Mouse (Mus musculus): Measurements from ENCODE around the gene Plekhm3.

- TF ChIP-seq CTCF (IDR thresholded peaks at IDR 0.05; ENCODE audit: control insufficient read depth, insufficient read depth, low read length) (no peak), POLR2A (IDR thresholded peaks at IDR 0.05; ENCODE audit: borderline replicate concordance, control insufficient read depth, low read depth, low read length) (no peak)
These were observed 32.3 kb downstream of the Plekhm3 start for GRCm38 (mm10) chr1:64924283-64924682.
